Mouse (Mus musculus): ENCODE measurements around the gene Ube2m.

- no peak for TF ChIP-seq CHD2 (IDR thresholded peaks at IDR 0.05; ENCODE audit: low read depth, low read length)
- TF ChIP-seq ZC3H11A (IDR thresholded peaks at IDR 0.05; ENCODE audit: borderline replicate concordance, low read depth, low read length): no peak
Measured at GRCm38 (mm10) chr7:13028986-13029385, 9.1 kb downstream of the Ube2m start.
